Mouse (Mus musculus) hindbrain, postnatal 0 days (tissue): ENCODE data around the gene Brca2. TPM values are rescaled to one million over a fixed set of nuclear protein-coding genes. Genes with fewer than 3 reads are reported as not detected.
A peak's percentile ranks its signal among the peaks of the same experiment; 100 is the strongest.

Experiments
- ATAC-seq: fragments of 200-750 bp; cut with Nextera tagmentation; 2 replicates; pipeline ENCODE4 v1.8.0; 2017; ENCODE audit warnings: mild to moderate bottlenecking, moderate TSS enrichment, moderate library complexity
- DNase-seq: peaks from one replicate; pipeline ENCODE4 v3.0.0-alpha.2; 2015; ENCODE audit warnings: low spot score
- H3K27ac ChIP-seq: fragments of 300-500 bp; sonication (generic); 2 replicates; pipeline ENCODE4 v1.5.1; 2014; ENCODE audit warnings: mild to moderate bottlenecking
- H3K27me3 ChIP-seq: fragments of 300-500 bp; sonication (generic); 2 replicates; pipeline ENCODE4 v1.6.1; 2014; ENCODE audit warnings: low read length, mixed read lengths; ENCODE audit not compliant: insufficient read depth
- H3K36me3 ChIP-seq: fragments of 300-500 bp; sonication (generic); 2 replicates; pipeline ENCODE4 v1.6.1; 2014; ENCODE audit warnings: low read length, mixed read lengths; ENCODE audit not compliant: insufficient read depth
- H3K4me1 ChIP-seq: fragments of 300-500 bp; sonication (generic); 2 replicates; pipeline ENCODE4 v1.6.1; 2014; ENCODE audit warnings: antibody characterized with exemption, low read length, mixed read lengths; ENCODE audit not compliant: insufficient read depth
- H3K4me2 ChIP-seq: fragments of 300-500 bp; sonication (generic); 2 replicates; pipeline ENCODE4 v1.6.1; 2014; ENCODE audit warnings: low read depth, mild to moderate bottlenecking, low read length, moderate library complexity, mixed read lengths
- H3K4me3 ChIP-seq: fragments of 300-500 bp; sonication (generic); 2 replicates; pipeline ENCODE4 v1.5.1; 2014; ENCODE audit warnings: low read length
- H3K9ac ChIP-seq: fragments of 300-500 bp; sonication (generic); replicated peaks from 2 replicates; pipeline ENCODE4 v1.6.1; 2014; ENCODE audit warnings: mild to moderate bottlenecking, low read length, moderate library complexity, mixed read lengths
- H3K9me3 ChIP-seq: fragments of 300-500 bp; sonication (generic); 2 replicates; pipeline ENCODE4 v1.6.1; 2016; ENCODE audit warnings: low read length, mixed read lengths
- CTCF ChIP-seq: IDR thresholded peaks from 2 replicates; pipeline ENCODE4 v1.5.1; 2016; ENCODE audit warnings: antibody characterized with exemption, control low read depth, low read depth
- WGBS: fragments of 180-500 bp; shearing (Covaris S2); extraction: QIAGEN DNeasy Blood & Tissue Kit; methylation state at CpG from one replicate; pipeline ENCODE4 v1.1.7; 2014; 5-methylcytosine and 5-hydroxymethylcytosine counted together
- polyA plus RNA-seq: library from polyadenylated mRNA; unstranded; fragments of >200 nt; fragmentation: Nextera tagmentation; extraction: Ambion mirVana; gene quantifications from 2 replicates; pipeline ENCODE4 v1.2.1, GENCODE M21; 2015
- total RNA-seq: library from RNA; depleted of rRNA; stranded (reverse); fragments of >200 nt; gene quantifications from 2 replicates; pipeline ENCODE4 v1.2.3, GENCODE M21; 2014

The Brca2 gene
- total and polyA plus RNA-seq, 2 experiments from 2014 or later = 4.8 to 14.5 TPM

DNA sequence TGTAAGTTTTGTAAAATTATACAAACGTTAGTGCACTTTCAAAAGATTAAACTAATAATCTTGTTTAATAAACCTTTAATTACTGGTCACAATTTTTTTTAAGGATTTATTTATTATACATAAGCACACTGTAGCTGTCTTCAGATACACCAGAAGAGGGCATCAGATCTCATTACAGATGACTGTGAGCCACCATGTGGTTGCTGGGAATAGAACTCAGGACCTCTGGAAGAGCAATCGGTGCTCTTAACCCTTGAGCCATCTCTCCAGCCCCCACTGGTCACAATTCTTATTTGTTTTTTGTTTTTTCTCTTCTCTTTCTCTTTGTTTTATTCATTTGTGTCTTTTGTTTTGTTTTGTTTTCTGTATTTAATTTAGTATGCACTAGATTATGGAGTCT lies 2.8 kb downstream of the Brca2 start:
- no peak for DNase-seq
- TF ChIP-seq CTCF = no peak
- no peak overlapping the region for H3K9ac ChIP-seq
- peaks cover 9% of the 10 kb centered on the region; the same call in 1 of the 2 replicates for H3K4me1 ChIP-seq
- no peak overlapping the region for H3K4me2 ChIP-seq
- H3K36me3 ChIP-seq = no peaks in the 10 kb centered on the region; the same call in 1 of the 2 replicates
- H3K9me3 ChIP-seq = no peaks in the 10 kb centered on the region
- ATAC-seq = no peak
- H3K27me3 ChIP-seq = no peaks in the 10 kb centered on the region
- WGBS = 88% methylated on average over 2 of the region's 2 CpGs
- H3K27ac ChIP-seq = no peak overlapping the region
- no peak overlapping the region for H3K4me3 ChIP-seq

DNA sequence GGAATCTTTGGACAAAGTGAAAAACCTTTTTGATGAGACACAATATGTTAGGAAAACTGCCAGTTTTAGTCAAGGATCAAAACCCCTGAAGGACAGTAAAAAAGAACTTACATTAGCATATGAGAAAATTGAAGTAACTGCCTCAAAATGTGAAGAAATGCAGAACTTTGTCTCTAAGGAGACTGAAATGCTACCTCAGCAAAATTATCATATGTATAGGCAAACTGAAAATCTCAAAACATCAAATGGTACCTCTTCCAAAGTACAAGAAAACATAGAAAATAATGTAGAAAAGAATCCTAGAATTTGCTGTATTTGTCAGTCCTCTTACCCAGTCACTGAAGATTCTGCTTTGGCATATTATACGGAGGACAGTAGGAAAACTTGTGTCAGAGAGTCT lies 18.9 kb downstream of the Brca2 start:
- ATAC-seq = no peak
- TF ChIP-seq CTCF = no peak
- no peaks in the 10 kb centered on the region for H3K4me1 ChIP-seq
- no peak overlapping the region for H3K27ac ChIP-seq
- WGBS = 92% methylated on average over 1 of the region's 1 CpGs
- no peak overlapping the region for H3K4me3 ChIP-seq
- H3K27me3 ChIP-seq = no peaks in the 10 kb centered on the region
- no peak overlapping the region for H3K4me2 ChIP-seq
- H3K9me3 ChIP-seq = 0 out of 2 replicates have a peak, but pooled peaks cover 3% of the 10 kb centered on the region
- DNase-seq = no peak
- H3K9ac ChIP-seq = no peak overlapping the region
- peaks cover 4% of the 10 kb centered on the region; the same call in 1 of the 2 replicates for H3K36me3 ChIP-seq

DNA sequence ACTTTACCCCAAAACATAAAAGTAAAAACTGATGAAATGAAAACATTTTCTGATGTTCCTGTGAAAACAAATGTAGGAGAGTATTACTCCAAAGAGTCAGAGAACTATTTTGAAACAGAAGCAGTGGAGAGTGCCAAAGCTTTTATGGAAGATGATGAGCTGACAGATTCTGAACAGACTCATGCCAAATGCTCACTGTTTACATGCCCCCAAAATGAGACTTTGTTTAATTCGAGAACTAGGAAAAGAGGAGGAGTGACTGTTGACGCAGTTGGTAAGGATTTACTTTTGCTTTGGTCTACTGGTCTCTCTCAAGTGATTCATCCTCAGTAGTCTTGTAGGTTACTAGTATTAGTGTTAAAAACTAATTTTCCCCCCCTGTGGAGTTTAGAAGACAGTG lies 20.8 kb downstream of the Brca2 start:
- 0 out of 2 replicates have a peak, but pooled peaks cover 3% of the 10 kb centered on the region for H3K9me3 ChIP-seq
- ATAC-seq (no peak), DNase-seq (no peak)
- no peak overlapping the region for H3K4me2 ChIP-seq
- peaks cover 4% of the 10 kb centered on the region; the same call in 1 of the 2 replicates for H3K36me3 ChIP-seq
- TF ChIP-seq CTCF = no peak
- WGBS = 92% methylated on average over 2 of the region's 2 CpGs
- H3K27me3 ChIP-seq = no peaks in the 10 kb centered on the region
- H3K9ac ChIP-seq = no peak overlapping the region
- H3K27ac ChIP-seq = no peak overlapping the region
- H3K4me3 ChIP-seq = no peak overlapping the region
- no peaks in the 10 kb centered on the region for H3K4me1 ChIP-seq

DNA sequence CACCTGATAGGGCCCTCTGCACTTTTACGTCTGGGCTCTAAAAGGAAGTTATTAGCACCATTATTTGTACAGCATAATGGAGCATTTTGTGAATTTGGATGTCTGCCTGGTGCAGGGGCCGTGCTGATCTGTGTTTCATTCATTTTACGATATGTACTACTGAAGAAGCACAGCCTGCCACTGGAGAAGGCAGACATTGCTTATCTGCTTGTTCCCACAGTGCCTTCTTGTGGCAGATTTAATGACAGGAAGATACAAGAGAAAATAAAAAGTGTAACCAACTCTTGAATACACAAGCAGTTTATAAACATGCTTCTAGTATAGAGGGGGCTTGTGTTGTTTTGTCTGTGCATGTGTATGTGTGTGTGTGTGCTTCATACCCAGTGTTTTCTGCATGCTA lies 29.2 kb downstream of the Brca2 start:
- Histone ChIP-seq H3K9ac (no peak overlapping the region), H3K27me3 (no peaks in the 10 kb centered on the region), H3K9me3 (no peaks in the 10 kb centered on the region), H3K4me1 (no peaks in the 10 kb centered on the region), H3K27ac (no peak overlapping the region), H3K36me3 (peaks cover 16% of the 10 kb centered on the region; the same call in 1 of the 2 replicates), H3K4me2 (no peak overlapping the region), H3K4me3 (no peak overlapping the region)
- WGBS = 49% methylated on average over 3 of the region's 3 CpGs
- ATAC-seq (no peak), DNase-seq (no peak)
- TF ChIP-seq CTCF = peak; percentile 55; the same call in 1 of the 2 replicates

DNA sequence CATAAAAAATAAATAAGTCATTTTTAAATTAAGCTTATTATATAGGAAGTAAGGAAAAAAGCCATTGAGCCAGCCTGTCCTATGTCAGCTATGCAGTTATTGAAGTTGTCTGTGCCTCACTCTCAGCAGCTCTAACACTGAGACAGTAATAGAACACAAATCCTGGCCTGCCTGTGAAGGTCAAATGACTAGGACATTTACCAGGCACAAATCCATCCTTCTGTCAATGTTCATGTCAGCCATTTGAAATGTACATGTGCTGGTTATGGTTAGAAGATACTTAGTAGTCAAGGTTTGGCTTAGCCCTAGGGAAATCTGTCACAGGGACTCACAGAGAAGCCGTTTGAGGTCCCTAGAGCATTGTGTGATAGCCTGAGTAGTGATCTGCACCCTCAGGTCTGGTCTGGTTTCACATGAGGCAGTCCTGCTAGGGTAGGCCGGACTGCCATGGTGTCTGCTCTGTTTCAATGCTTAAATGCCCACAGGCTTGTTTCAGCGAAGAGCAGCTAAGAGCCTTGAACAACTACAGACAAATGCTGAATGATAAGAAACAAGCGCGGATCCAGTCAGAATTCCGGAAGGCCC lies 37.2 kb downstream of the Brca2 start:
- Histone ChIP-seq H3K4me3 (no peak overlapping the region), H3K4me2 (no peak overlapping the region), H3K36me3 (peaks cover 21% of the 10 kb centered on the region), H3K9ac (no peak overlapping the region), H3K27me3 (no peaks in the 10 kb centered on the region), H3K27ac (no peak overlapping the region), H3K9me3 (no peaks in the 10 kb centered on the region), H3K4me1 (no peaks in the 10 kb centered on the region)
- DNase-seq = no peak
- no peak for TF ChIP-seq CTCF
- 89% methylated on average over 6 of the region's 6 CpGs for WGBS
- no peak for ATAC-seq

DNA sequence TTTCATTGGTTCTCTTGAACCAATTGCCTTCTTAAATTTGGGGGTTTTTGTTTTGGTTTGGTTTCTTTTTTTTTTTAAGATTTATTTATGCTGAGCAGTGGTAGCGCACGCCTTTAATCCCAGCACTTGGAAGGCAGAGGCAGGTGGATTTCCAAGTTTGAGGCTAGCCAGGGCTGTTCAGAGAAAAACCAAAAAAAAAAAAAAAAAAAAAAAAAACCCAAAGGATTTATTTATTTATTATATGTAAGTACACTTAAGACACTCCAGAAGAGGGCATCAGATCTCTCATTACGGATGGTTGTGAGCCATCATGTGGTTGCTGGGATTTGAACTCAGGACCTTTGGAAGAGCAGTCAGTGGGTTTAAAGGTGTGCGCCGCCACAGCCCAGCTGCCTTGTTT lies 38.4 kb downstream of the Brca2 start:
- Histone ChIP-seq H3K9me3 (no peaks in the 10 kb centered on the region), H3K4me1 (no peaks in the 10 kb centered on the region), H3K9ac (no peak overlapping the region), H3K4me3 (no peak overlapping the region), H3K36me3 (peaks cover 21% of the 10 kb centered on the region), H3K4me2 (no peak overlapping the region), H3K27me3 (no peaks in the 10 kb centered on the region), H3K27ac (no peak overlapping the region)
- no peak for ATAC-seq
- no peak for TF ChIP-seq CTCF
- no peak for DNase-seq
- WGBS = 95% methylated on average over 5 of the region's 5 CpGs

DNA sequence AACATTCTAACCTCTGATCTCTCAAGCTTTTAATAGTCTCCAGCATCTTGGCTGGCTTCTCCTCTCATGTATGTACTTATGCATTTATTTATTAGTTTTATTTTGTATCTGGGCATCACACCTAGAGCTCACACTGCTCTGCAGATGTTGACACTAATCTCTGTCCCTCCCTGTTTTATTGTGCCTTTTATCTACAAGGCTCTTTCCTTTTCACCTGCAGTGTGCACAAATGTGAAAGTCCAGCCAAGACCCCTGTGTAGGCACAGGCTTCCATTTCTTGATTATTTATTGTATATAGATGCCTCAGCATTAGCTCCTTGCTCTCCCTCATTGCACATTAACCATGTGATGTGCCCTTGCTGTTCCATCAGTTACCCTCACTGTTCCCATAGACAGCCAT lies 38.9 kb downstream of the Brca2 start:
- H3K4me3 ChIP-seq = no peak overlapping the region
- no peak overlapping the region for H3K9ac ChIP-seq
- no peak overlapping the region for H3K27ac ChIP-seq
- TF ChIP-seq CTCF = no peak
- no peak for DNase-seq
- H3K27me3 ChIP-seq = no peaks in the 10 kb centered on the region
- no peaks in the 10 kb centered on the region for H3K4me1 ChIP-seq
- H3K4me2 ChIP-seq = no peak overlapping the region
- no peaks in the 10 kb centered on the region for H3K9me3 ChIP-seq
- peaks cover 21% of the 10 kb centered on the region for H3K36me3 ChIP-seq
- no peak for ATAC-seq
